Mouse (Mus musculus) effector memory CD4-positive, alpha-beta T cell, adult 5 months (primary cell): ENCODE results near the gene Olfr360. TPM values are rescaled to one million over a fixed set of nuclear protein-coding genes. Genes with fewer than 3 reads are reported as not detected.

Experiments
- polyA plus RNA-seq: library from polyadenylated mRNA; unstranded; fragments of 100-300 nt; shearing (Covaris generic); gene quantifications from one replicate; pipeline ENCODE4 v1.2.1, GENCODE M21; 2017

Gene Olfr360
- not detected for polyA plus RNA-seq

DNA sequence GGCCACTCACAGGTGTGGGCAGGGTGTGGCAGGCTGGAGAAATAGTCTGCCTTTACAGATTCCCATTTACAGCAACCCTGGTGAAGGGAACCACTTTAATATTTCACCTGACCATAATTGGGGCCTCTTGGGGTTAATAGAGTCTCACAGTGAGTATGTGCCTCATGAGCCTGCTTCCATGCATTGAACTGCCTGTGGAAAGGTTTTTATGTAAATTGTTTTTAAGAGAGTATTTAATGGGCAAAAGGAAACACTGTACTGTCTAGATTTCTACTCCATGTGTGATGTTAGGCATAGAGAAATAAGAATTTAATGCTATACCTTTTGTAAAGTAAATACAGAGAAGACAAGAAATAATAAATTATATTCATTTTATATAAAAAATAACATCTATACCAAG is at the start of gene Olfr360:
Olfr360 (plus strand) TSS at position 301 of the 400 bp plus-strand sequence.

DNA sequence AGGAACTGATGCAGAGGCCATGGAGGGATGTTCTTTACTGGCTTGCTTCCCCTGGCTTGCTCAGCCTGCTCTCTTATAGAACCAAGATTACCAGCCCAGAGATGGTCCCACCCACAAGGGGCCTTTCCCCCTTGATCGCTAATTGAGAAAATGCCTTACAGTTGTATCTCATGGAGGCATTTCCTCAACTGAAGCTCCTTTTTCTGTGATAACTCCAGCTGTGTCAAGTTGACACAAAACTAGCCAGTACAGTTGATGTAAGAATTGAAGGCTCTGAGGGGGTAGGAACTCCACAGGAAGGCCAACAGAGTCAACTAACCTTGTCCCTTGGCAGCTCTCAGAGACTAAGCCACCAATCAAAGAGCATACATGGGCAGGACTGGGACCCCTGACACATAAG is 23.6 kb downstream of the Olfr360 start, which contains the start of gene Olfr361:
Olfr361 (minus strand) TSS at position 101 of the 400 bp plus-strand sequence.

DNA sequence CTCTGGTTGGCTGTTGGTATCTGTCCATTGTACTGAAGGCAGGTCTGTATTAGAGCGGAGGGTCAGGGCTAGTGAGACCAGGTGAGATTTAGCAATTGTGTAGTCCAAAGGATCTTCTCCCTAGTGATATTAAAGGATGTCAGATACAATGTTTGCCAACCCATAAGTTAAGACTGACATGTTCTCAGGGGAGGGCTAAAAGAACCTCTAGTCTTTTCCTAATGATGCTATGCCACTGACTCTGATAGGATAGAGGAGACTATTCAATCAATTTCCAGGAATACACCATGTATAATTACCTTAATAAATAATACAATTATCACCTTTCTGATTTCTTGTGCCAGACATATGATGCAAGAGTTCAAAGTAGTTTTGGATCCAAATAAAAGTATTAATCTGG is 52.3 kb downstream of the Olfr360 start, which contains the start of gene Olfr362:
Olfr362 (minus strand) TSS at position 101 of the 400 bp plus-strand sequence.

Other genes with a start within 250 kb of the Olfr360 start
- gene Olfr3, start 248.7 kb upstream of the Olfr360 start, polyA plus RNA-seq: not detected
- not detected for gene Olfr350, start 219.4 kb upstream of the Olfr360 start, polyA plus RNA-seq
- not detected for gene Olfr351, start 203.1 kb upstream of the Olfr360 start, polyA plus RNA-seq
- gene Olfr352, start 197.3 kb upstream of the Olfr360 start, polyA plus RNA-seq: not detected
- gene Olfr353, start 172.8 kb upstream of the Olfr360 start, polyA plus RNA-seq: not detected
- 0.06 TPM for gene Olfr354, start 160.1 kb upstream of the Olfr360 start, polyA plus RNA-seq
- gene Olfr355, start 136.8 kb upstream of the Olfr360 start, polyA plus RNA-seq: 0.26 TPM
- not detected for gene Olfr356, start 128.6 kb upstream of the Olfr360 start, polyA plus RNA-seq
- gene Olfr357, start 71.9 kb upstream of the Olfr360 start, polyA plus RNA-seq: not detected
- gene Olfr358, start 56.4 kb upstream of the Olfr360 start, polyA plus RNA-seq: not detected
- gene Olfr361, start 23.5 kb downstream of the Olfr360 start, polyA plus RNA-seq: not detected
- not detected for gene Olfr362, start 52.2 kb downstream of the Olfr360 start, polyA plus RNA-seq
- not detected for gene Olfr364-ps1, start 73.6 kb downstream of the Olfr360 start, polyA plus RNA-seq
- gene Olfr365, start 122.5 kb downstream of the Olfr360 start, polyA plus RNA-seq: not detected
- gene Olfr366, start 145.8 kb downstream of the Olfr360 start, polyA plus RNA-seq: not detected